In genomic region chr5:120464321-120464720, GRCm38 (mm10) we compare ENCODE assay signal across 11 mouse cellular contexts. TPM values are rescaled to one million over a fixed set of nuclear protein-coding genes. Genes with fewer than 3 reads are reported as not detected.
A peak's percentile ranks its signal among the peaks of the same experiment; 100 is the strongest.
DNase-seq lines count a peak whose midpoint lies in the region; ATAC-seq and TF ChIP-seq lines count a peak whose summit lies in the region.
"Had no signal": no experiment of that assay in that cellular context is flagged by ENCODE, and none has a peak within 500 bp of the region (broad histone marks: within the 10 kb centered on the region; RNA-seq: fewer than 3 reads in every experiment).

No protein-coding gene starts in this region.

- H3K36me3 ChIP-seq in liver, embryonic 12.5 days: no peaks in the 10 kb centered on the region
- H3K36me3 ChIP-seq in ES-Bruce4 (ENCODE audit: control insufficient read depth, insufficient read depth, low read length, poor library complexity, severe bottlenecking): no peaks in the 10 kb centered on the region
- H3K36me3 ChIP-seq in limb, embryonic 10.5 days: no peaks in the 10 kb centered on the region

- 0 out of 2 replicates have a peak, but pooled peaks have one; percentile 12 for TF ChIP-seq CTCF in cerebellum, adult 2 months (IDR thresholded peaks at IDR 0.05; ENCODE audit: borderline replicate concordance, insufficient read depth, low read depth, low read length)
- peak; percentile 77 for TF ChIP-seq CTCF in ES-Bruce4 (IDR thresholded peaks at IDR 0.05; ENCODE audit: low read depth, low read length)

- TF ChIP-seq POLR2A in cerebellum, adult 2 months (IDR thresholded peaks at IDR 0.05; ENCODE audit: borderline replicate concordance, insufficient read depth, low read length): no peak
- TF ChIP-seq POLR2A in ES-Bruce4 (IDR thresholded peaks at IDR 0.05; ENCODE audit: insufficient read depth, low read length): no peak

- H3K27ac ChIP-seq in cerebellum, adult 2 months (ENCODE audit: insufficient read depth, low read length): no peak overlapping the region
- no peak overlapping the region for H3K27ac ChIP-seq in liver, embryonic 12.5 days
- no peak overlapping the region for H3K27ac ChIP-seq in ES-Bruce4 (ENCODE audit: insufficient read depth, low read length)
- H3K27ac ChIP-seq in limb, embryonic 10.5 days: no peak overlapping the region

- no peaks in the 10 kb centered on the region for H3K4me1 ChIP-seq in cerebellum, adult 2 months (ENCODE audit: control insufficient read depth, insufficient read depth, low read length)
- H3K4me1 ChIP-seq in liver, embryonic 12.5 days: 0 out of 2 replicates have a peak, but pooled peaks cover 4% of the 10 kb centered on the region
- no peaks in the 10 kb centered on the region for H3K4me1 ChIP-seq in ES-Bruce4 (ENCODE audit: control insufficient read depth, insufficient read depth, low read length)
- peaks cover 11% of the 10 kb centered on the region for H3K4me1 ChIP-seq in limb, embryonic 10.5 days

- DNase-seq in cerebellum, adult 2 months: no peak
- DNase-seq in liver: peak; percentile 39
- DNase-seq in limb, embryonic 10.5 days (ENCODE audit: low spot score): peak; percentile 45
- no peak for DNase-seq in left cerebral cortex, postnatal 10 days (ENCODE audit: extremely low spot score in 1 of 2, low spot score in 2 of 2)
- no peak for DNase-seq in embryo, embryonic 11 days
- DNase-seq: heart, adult 18-20 months; lung, adult 18-20 months had no signal

- H3K9ac ChIP-seq in liver, embryonic 12.5 days: no peak overlapping the region
- H3K9ac ChIP-seq in ES-Bruce4 (ENCODE audit: low read depth, poor library complexity, severe bottlenecking): no peak overlapping the region

- no peaks in the 10 kb centered on the region for H3K27me3 ChIP-seq in cerebellum, adult 2 months (ENCODE audit: control insufficient read depth, insufficient read depth, low read length)
- H3K27me3 ChIP-seq in liver, embryonic 12.5 days (replicated peaks): peaks cover 58% of the 10 kb centered on the region
- no peaks in the 10 kb centered on the region for H3K27me3 ChIP-seq in ES-Bruce4 (ENCODE audit: control insufficient read depth, insufficient read depth, low read length, poor library complexity, severe bottlenecking)
- H3K27me3 ChIP-seq in limb, embryonic 10.5 days (ENCODE audit: low read depth, poor library complexity, severe bottlenecking): peaks cover 39% of the 10 kb centered on the region

- H3K9me3 ChIP-seq in liver, embryonic 12.5 days (replicated peaks): no peaks in the 10 kb centered on the region; the same call in 1 of the 2 replicates
- no peaks in the 10 kb centered on the region for H3K9me3 ChIP-seq in ES-Bruce4 (replicated peaks; ENCODE audit: control insufficient read depth, insufficient read depth, low read length, poor library complexity, severe bottlenecking)
- no peaks in the 10 kb centered on the region for H3K9me3 ChIP-seq in limb, embryonic 10.5 days (replicated peaks)

- no peak for TF ChIP-seq EP300 in ES-Bruce4 (IDR thresholded peaks at IDR 0.05; ENCODE audit: insufficient read depth, low read depth, low read length)

- no peak overlapping the region for H3K4me3 ChIP-seq in cerebellum, adult 2 months (replicated peaks; ENCODE audit: insufficient read depth, low read depth, low read length)
- H3K4me3 ChIP-seq in liver, embryonic 12.5 days: no peak overlapping the region
- H3K4me3 ChIP-seq in ES-Bruce4 (ENCODE audit: low read depth, low read length): no peak overlapping the region
- no peak overlapping the region for H3K4me3 ChIP-seq in limb, embryonic 10.5 days

- 78% methylated on average over 4 of the region's 4 CpGs for WGBS in cerebellum, adult 2 months
- 54% methylated on average over 4 of the region's 4 CpGs for WGBS in liver, embryonic 12.5 days (ENCODE audit: insufficient replicate concordance)
- 73% methylated on average over 4 of the region's 4 CpGs for WGBS in limb, embryonic 10.5 days

- intact Hi-C loops in left cerebral cortex, postnatal 10 days (cut with DNase I): no loop called here

- ATAC-seq in cerebellum, adult (ENCODE audit: insufficient number of reproducible peaks, low FRiP score, low TSS enrichment): no peak
- no peak for ATAC-seq in liver, embryonic 12.5 days

- H3K4me2 ChIP-seq in liver, embryonic 12.5 days: no peak overlapping the region

RNA-seq across cellular contexts. Expression of gene Sdsl, which starts 8.3 kb away (rescaled TPM):
- 13.6 and 16.7 TPM in 2 replicates for polyA plus RNA-seq in cerebellum, adult 2 months (2012; rRNA removed)
- 1.1 TPM in 2 replicates for polyA plus RNA-seq in liver, embryonic 12.5 days (2016; fragmentation: Nextera tagmentation; extraction: Ambion mirVana)
- polyA plus RNA-seq in ES-Bruce4 (2011; ENCODE audit: insufficient read depth, insufficient read length, low read depth, missing spikeins): not detected in 2 replicates
- 5.2 and 5.6 TPM in 2 replicates for polyA plus RNA-seq in limb, embryonic 10.5 days (2016; fragmentation: Nextera tagmentation; extraction: Ambion mirVana)
- 1 to 10 TPM; 5.0 to 5.3 TPM for total RNA-seq in left cerebral cortex, postnatal 10 days (2021)

RNA-seq across cellular contexts. Expression of gene Sds, which starts 12.0 kb away (rescaled TPM):
- 0.36 and 0.52 TPM in 2 replicates for polyA plus RNA-seq in cerebellum, adult 2 months (2012; rRNA removed)
- polyA plus RNA-seq in liver, embryonic 12.5 days (2016; fragmentation: Nextera tagmentation; extraction: Ambion mirVana): not detected in 2 replicates
- polyA plus RNA-seq in ES-Bruce4 (2011; ENCODE audit: insufficient read depth, insufficient read length, low read depth, missing spikeins): not detected in 2 replicates
- polyA plus RNA-seq in limb, embryonic 10.5 days (2016; fragmentation: Nextera tagmentation; extraction: Ambion mirVana): not detected in 2 replicates
- not detected for total RNA-seq in left cerebral cortex, postnatal 10 days (2021)
- polyA plus RNA-seq: kidney, embryonic 14.5 days had no signal

RNA-seq across cellular contexts. Expression of gene Lhx5, which starts 32.8 kb away (rescaled TPM):
- 7.7 and 9.7 TPM in 2 replicates for polyA plus RNA-seq in cerebellum, adult 2 months (2012; rRNA removed)
- not detected in 2 replicates for polyA plus RNA-seq in liver, embryonic 12.5 days (2016; fragmentation: Nextera tagmentation; extraction: Ambion mirVana)
- 0.24 TPM in 1 of 2 replicates, not detected in the other for polyA plus RNA-seq in ES-Bruce4 (2011; ENCODE audit: insufficient read depth, insufficient read length, low read depth, missing spikeins)
- polyA plus RNA-seq in limb, embryonic 10.5 days (2016; fragmentation: Nextera tagmentation; extraction: Ambion mirVana): not detected in 2 replicates
- total RNA-seq in left cerebral cortex, postnatal 10 days (2021): under 1 TPM; 0.20 to 0.32 TPM
- total RNA-seq: heart, adult 18-20 months had no signal
- polyA plus RNA-seq: kidney, embryonic 14.5 days had no signal

RNA-seq across cellular contexts. Expression of gene Plbd2, which starts 39.1 kb away (rescaled TPM):
- 49.0 and 53.5 TPM in 2 replicates for polyA plus RNA-seq in cerebellum, adult 2 months (2012; rRNA removed)
- polyA plus RNA-seq in liver, embryonic 12.5 days (2016; fragmentation: Nextera tagmentation; extraction: Ambion mirVana): 23.2 and 27.4 TPM in 2 replicates
- 19.1 and 22.1 TPM in 2 replicates for polyA plus RNA-seq in ES-Bruce4 (2011; ENCODE audit: insufficient read depth, insufficient read length, low read depth, missing spikeins)
- 41.3 and 43.1 TPM in 2 replicates for polyA plus RNA-seq in limb, embryonic 10.5 days (2016; fragmentation: Nextera tagmentation; extraction: Ambion mirVana)
- total RNA-seq in left cerebral cortex, postnatal 10 days (2021): 10 to 100 TPM; 70.6 to 71.5 TPM

RNA-seq across cellular contexts. Expression of gene Slc8b1, which starts 46.6 kb away (rescaled TPM):
- 8.2 TPM in 2 replicates for polyA plus RNA-seq in cerebellum, adult 2 months (2012; rRNA removed)
- polyA plus RNA-seq in liver, embryonic 12.5 days (2016; fragmentation: Nextera tagmentation; extraction: Ambion mirVana): 4.2 and 6.0 TPM in 2 replicates
- 17.7 and 19.1 TPM in 2 replicates for polyA plus RNA-seq in ES-Bruce4 (2011; ENCODE audit: insufficient read depth, insufficient read length, low read depth, missing spikeins)
- polyA plus RNA-seq in limb, embryonic 10.5 days (2016; fragmentation: Nextera tagmentation; extraction: Ambion mirVana): 3.7 and 4.4 TPM in 2 replicates
- 1 to 10 TPM; 3.5 to 4.0 TPM for total RNA-seq in left cerebral cortex, postnatal 10 days (2021)

Comparison
In these comparisons a context has a peak if more than half of its experiments do, and no peak if none do; other contexts are left out.
1. DNase-seq: peak in liver (single experiment) and limb, embryonic 10.5 days (single experiment); none in cerebellum, adult 2 months (0 of 2), left cerebral cortex, postnatal 10 days (0 of 2) and embryo, embryonic 11 days (single experiment).